Mouse (Mus musculus): Measurements from ENCODE around the gene 1700021F05Rik. TPM values are rescaled to one million over a fixed set of nuclear protein-coding genes. Genes with fewer than 3 reads are reported as not detected.

Gene 1700021F05Rik
- total and polyA plus RNA-seq, 2 experiments from 2014 or later: 33.7 to 81.3 TPM

- DNase-seq (peak; percentile 91), ATAC-seq (peak; percentile 83)
- H3K9ac ChIP-seq: peak overlapping the region; percentile 97
- no peaks in the 10 kb centered on the region for H3K27me3 ChIP-seq (ENCODE audit: insufficient read depth, low read length)
- under 1% methylated on average over 50 of the region's 65 CpGs for WGBS
- H3K4me2 ChIP-seq (ENCODE audit: low read depth): peak overlapping the region; percentile 90
- H3K9me3 ChIP-seq (ENCODE audit: low read length): no peaks in the 10 kb centered on the region
- H3K4me1 ChIP-seq (ENCODE audit: insufficient read depth): peaks cover 5% of the 10 kb centered on the region; the same call in 1 of the 2 replicates
- peak overlapping the region; percentile 98 for H3K27ac ChIP-seq (ENCODE audit: low read depth, low read length)
- H3K4me3 ChIP-seq (ENCODE audit: low read depth, low read length): peak overlapping the region; percentile 83
- H3K36me3 ChIP-seq (ENCODE audit: insufficient read depth): peaks cover 11% of the 10 kb centered on the region
- TF ChIP-seq CTCF (IDR thresholded peaks at IDR 0.05; ENCODE audit: low read depth): no peak
Measured at GRCm38 (mm10) chr10:43578754-43579380, 38.1 kb upstream of the 1700021F05Rik start.

GRCm38 (mm10) chr10:43578366-43578753 lies 37.6 kb upstream of the 1700021F05Rik start:
- peak overlapping the region; percentile 98 for H3K27ac ChIP-seq (ENCODE audit: low read depth, low read length)
- WGBS: 0% methylated on average over 32 of the region's 32 CpGs
- ATAC-seq (peak; percentile 25), DNase-seq (peak; percentile 81)
- peaks cover 5% of the 10 kb centered on the region; the same call in 1 of the 2 replicates for H3K4me1 ChIP-seq (ENCODE audit: insufficient read depth)
- no peaks in the 10 kb centered on the region for H3K27me3 ChIP-seq (ENCODE audit: insufficient read depth, low read length)
- TF ChIP-seq CTCF (IDR thresholded peaks at IDR 0.05; ENCODE audit: low read depth): no peak
- peak overlapping the region; percentile 97 for H3K9ac ChIP-seq
- H3K4me3 ChIP-seq (ENCODE audit: low read depth, low read length): peak overlapping the region; percentile 83
- no peaks in the 10 kb centered on the region for H3K9me3 ChIP-seq (ENCODE audit: low read length)
- H3K4me2 ChIP-seq (ENCODE audit: low read depth): peak overlapping the region; percentile 90
- peaks cover 6% of the 10 kb centered on the region for H3K36me3 ChIP-seq (ENCODE audit: insufficient read depth)

DNA sequence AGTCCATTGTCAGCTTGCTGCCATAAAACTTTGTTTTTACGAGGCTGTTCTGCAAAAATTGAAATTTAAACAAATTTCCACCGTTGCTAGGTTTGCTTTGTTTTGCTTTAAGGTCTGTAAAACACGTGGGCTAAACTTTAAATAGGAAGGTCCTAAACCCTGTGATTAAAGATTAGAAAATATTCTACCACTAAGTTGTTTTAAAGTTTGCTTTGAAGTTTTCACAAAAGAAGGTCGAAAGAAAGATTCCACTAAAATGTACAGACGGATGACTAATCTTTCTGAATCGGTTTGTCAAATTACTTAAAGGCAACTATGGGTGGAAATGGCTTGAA lies 37.2 kb upstream of the 1700021F05Rik start, which contains the start of gene Cd24a:
Cd24a (plus strand) TSS at position 288 of the 335 bp plus-strand sequence.
- Histone ChIP-seq H3K4me2 (ENCODE audit: low read depth) (peak within 1 kb of the TSS; percentile 90), H3K27ac (ENCODE audit: low read depth, low read length) (peak within 1 kb of the TSS; percentile 98), H3K36me3 (ENCODE audit: insufficient read depth) (peaks cover 2% of the 10 kb centered on the region), H3K9ac (peak within 1 kb of the TSS; percentile 97), H3K27me3 (ENCODE audit: insufficient read depth, low read length) (no peaks in the 10 kb centered on the region), H3K4me3 (ENCODE audit: low read depth, low read length) (peak within 1 kb of the TSS; percentile 83), H3K4me1 (ENCODE audit: insufficient read depth) (peaks cover 5% of the 10 kb centered on the region; the same call in 1 of the 2 replicates), H3K9me3 (ENCODE audit: low read length) (no peaks in the 10 kb centered on the region)
- TF ChIP-seq CTCF (IDR thresholded peaks at IDR 0.05; ENCODE audit: low read depth): no peak
- ATAC-seq (no peak), DNase-seq (no peak)
- 1% methylated on average over 6 of the region's 6 CpGs for WGBS

DNA sequence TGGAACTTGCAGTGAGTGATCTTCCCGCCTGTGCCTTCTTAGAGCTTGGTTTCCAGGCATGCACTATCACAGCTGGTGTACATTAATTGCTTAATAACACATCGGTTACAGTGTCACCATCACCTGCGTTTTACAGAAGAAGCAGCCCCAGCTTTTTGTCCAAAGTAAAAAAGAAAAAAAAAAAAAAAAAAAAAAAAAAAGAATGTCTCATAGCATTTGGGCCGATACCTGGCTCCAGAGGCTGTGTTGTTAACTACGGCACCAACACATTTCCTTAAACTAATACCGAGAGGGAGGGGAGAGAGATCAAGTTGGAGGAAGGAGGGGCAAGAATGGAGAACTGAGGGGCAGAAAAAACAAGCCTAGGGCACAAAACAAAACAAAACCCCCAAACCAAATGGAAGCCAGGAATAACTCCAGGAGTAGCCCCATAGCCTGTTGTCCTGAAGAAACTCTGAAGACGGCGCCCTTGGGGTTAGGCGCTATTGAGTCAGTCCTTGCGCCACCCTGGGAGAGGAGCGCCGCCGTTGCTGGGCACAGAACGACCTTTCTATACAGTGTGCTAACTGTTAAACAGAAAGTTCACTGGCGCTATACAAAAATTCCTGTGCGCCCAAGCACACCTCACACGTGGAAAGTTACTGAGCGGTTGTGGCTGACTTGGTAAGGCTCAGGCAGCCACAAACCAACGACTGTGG lies 36.7 kb upstream of the 1700021F05Rik start:
- Histone ChIP-seq H3K27ac (ENCODE audit: low read depth, low read length) (no peak overlapping the region), H3K27me3 (ENCODE audit: insufficient read depth, low read length) (no peaks in the 10 kb centered on the region), H3K4me3 (ENCODE audit: low read depth, low read length) (peak overlapping the region; percentile 83; the same call in 1 of the 2 replicates), H3K9ac (peak overlapping the region; percentile 97; the same call in 1 of the 2 replicates), H3K4me2 (ENCODE audit: low read depth) (peak overlapping the region; percentile 90), H3K4me1 (ENCODE audit: insufficient read depth) (peaks cover 5% of the 10 kb centered on the region; the same call in 1 of the 2 replicates), H3K36me3 (ENCODE audit: insufficient read depth) (no peaks in the 10 kb centered on the region), H3K9me3 (ENCODE audit: low read length) (no peaks in the 10 kb centered on the region)
- peak; percentile 21; the same call in 1 of the 2 replicates for TF ChIP-seq CTCF (IDR thresholded peaks at IDR 0.05; ENCODE audit: low read depth)
- WGBS: 19% methylated on average over 19 of the region's 19 CpGs
- DNase-seq: no peak
- ATAC-seq: no peak

GRCm38 (mm10) chr10:43574956-43575355 lies 34.2 kb upstream of the 1700021F05Rik start:
- peak; percentile 90 for TF ChIP-seq CTCF (IDR thresholded peaks at IDR 0.05; ENCODE audit: low read depth)

GRCm38 (mm10) chr10:43574352-43574751 lies 33.6 kb upstream of the 1700021F05Rik start:
- DNase-seq: no peak
- H3K4me2 ChIP-seq (ENCODE audit: low read depth): no peak overlapping the region
- TF ChIP-seq CTCF (IDR thresholded peaks at IDR 0.05; ENCODE audit: low read depth): no peak
- no peaks in the 10 kb centered on the region for H3K9me3 ChIP-seq (ENCODE audit: low read length)
- H3K9ac ChIP-seq: no peak overlapping the region
- no peaks in the 10 kb centered on the region for H3K27me3 ChIP-seq (ENCODE audit: insufficient read depth, low read length)
- WGBS: 80% methylated on average over 2 of the region's 2 CpGs
- no peaks in the 10 kb centered on the region for H3K36me3 ChIP-seq (ENCODE audit: insufficient read depth)
- no peak overlapping the region for H3K4me3 ChIP-seq (ENCODE audit: low read depth, low read length)
- H3K4me1 ChIP-seq (ENCODE audit: insufficient read depth): peaks cover 5% of the 10 kb centered on the region; the same call in 1 of the 2 replicates
- no peak for ATAC-seq
- H3K27ac ChIP-seq (ENCODE audit: low read depth, low read length): no peak overlapping the region

More at GRCm38 (mm10) chr10:43574956-43575355, 34.2 kb upstream of the 1700021F05Rik start:
- Histone ChIP-seq H3K27me3 (ENCODE audit: insufficient read depth, low read length) (no peaks in the 10 kb centered on the region), H3K4me1 (ENCODE audit: insufficient read depth) (peaks cover 5% of the 10 kb centered on the region; the same call in 1 of the 2 replicates), H3K9me3 (ENCODE audit: low read length) (no peaks in the 10 kb centered on the region), H3K36me3 (ENCODE audit: insufficient read depth) (no peaks in the 10 kb centered on the region), H3K27ac (ENCODE audit: low read depth, low read length) (no peak overlapping the region), H3K4me3 (ENCODE audit: low read depth, low read length) (no peak overlapping the region), H3K9ac (no peak overlapping the region), H3K4me2 (ENCODE audit: low read depth) (no peak overlapping the region)
- peak; percentile 91 for DNase-seq
- 0% methylated on average over 3 of the region's 3 CpGs for WGBS
- ATAC-seq: no peak

DNA sequence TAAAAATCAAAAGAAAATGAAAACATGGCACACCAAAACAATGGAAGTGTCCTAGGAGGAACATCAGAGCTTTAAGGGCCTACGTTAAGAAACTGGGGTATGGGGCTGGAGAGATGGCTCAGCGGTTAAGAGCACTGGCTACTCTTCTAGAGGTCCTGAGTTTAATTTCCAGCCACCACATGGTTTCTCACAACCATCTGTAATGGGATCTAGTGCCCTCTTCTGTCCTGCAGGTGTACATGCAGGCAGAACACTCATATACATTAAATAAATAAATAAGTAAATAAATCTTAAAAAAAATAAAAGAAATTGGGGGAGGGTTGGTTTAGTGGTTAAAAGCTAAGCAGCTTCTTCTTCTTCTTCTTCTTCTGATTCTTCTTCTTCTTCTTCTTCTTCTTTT lies 20.5 kb upstream of the 1700021F05Rik start:
- no peak for ATAC-seq
- no peak for DNase-seq
- 95% methylated on average over 2 of the region's 2 CpGs for WGBS
- Histone ChIP-seq H3K4me2 (ENCODE audit: low read depth) (no peak overlapping the region), H3K9ac (no peak overlapping the region), H3K4me3 (ENCODE audit: low read depth, low read length) (no peak overlapping the region), H3K27me3 (ENCODE audit: insufficient read depth, low read length) (no peaks in the 10 kb centered on the region), H3K4me1 (ENCODE audit: insufficient read depth) (no peaks in the 10 kb centered on the region), H3K36me3 (ENCODE audit: insufficient read depth) (no peaks in the 10 kb centered on the region), H3K27ac (ENCODE audit: low read depth, low read length) (no peak overlapping the region), H3K9me3 (ENCODE audit: low read length) (no peaks in the 10 kb centered on the region)
- TF ChIP-seq CTCF (IDR thresholded peaks at IDR 0.05; ENCODE audit: low read depth): no peak

All from forebrain, postnatal 0 days (tissue).